Mouse (Mus musculus): ENCODE measurements around the gene Slc8a1. TPM values are rescaled to one million over a fixed set of nuclear protein-coding genes. Genes with fewer than 3 reads are reported as not detected.

Slc8a1 gene
- polyA plus RNA-seq, 1 experiment from 2014 or later, result 0.69 TPM

- DNase-seq (no peak), ATAC-seq (no peak)
- H3K36me3 ChIP-seq (replicated peaks; ENCODE audit: insufficient read depth, low read length), result no peaks in the 10 kb centered on the region
- no peaks in the 10 kb centered on the region for H3K27me3 ChIP-seq (ENCODE audit: insufficient read depth, low read length)
- no peak overlapping the region for H3K27ac ChIP-seq (ENCODE audit: low read depth)
- H3K9me3 ChIP-seq (ENCODE audit: low read length), result no peaks in the 10 kb centered on the region
- TF ChIP-seq EP300 (IDR thresholded peaks at IDR 0.05; ENCODE audit: low read depth) (no peak), CTCF (IDR thresholded peaks at IDR 0.05; ENCODE audit: low read depth) (no peak)
- no peak overlapping the region for H3K9ac ChIP-seq (replicated peaks)
- H3K4me3 ChIP-seq (ENCODE audit: low read depth, low read length), result no peak overlapping the region
- H3K4me2 ChIP-seq (ENCODE audit: low read depth, low read length), result no peak overlapping the region
- no peaks in the 10 kb centered on the region for H3K4me1 ChIP-seq (ENCODE audit: insufficient read depth)
- WGBS (ENCODE audit: insufficient replicate concordance), result 51% methylated on average over 2 of the region's 2 CpGs
Observed at GRCm38 (mm10) chr17:81703258-81703657, 34.9 kb downstream of the Slc8a1 start.

GRCm38 (mm10) chr17:81701701-81702100, 36.5 kb downstream of the Slc8a1 start:
- no peak for DNase-seq
- 61% methylated on average over 4 of the region's 4 CpGs for WGBS (ENCODE audit: insufficient replicate concordance)

GRCm38 (mm10) chr17:81698789-81699188, 39.4 kb downstream of the Slc8a1 start:
- Histone ChIP-seq H3K9me3 (ENCODE audit: low read length) (no peaks in the 10 kb centered on the region), H3K9ac (replicated peaks) (no peak overlapping the region), H3K36me3 (replicated peaks; ENCODE audit: insufficient read depth, low read length) (no peaks in the 10 kb centered on the region), H3K27ac (ENCODE audit: low read depth) (no peak overlapping the region), H3K4me2 (ENCODE audit: low read depth, low read length) (no peak overlapping the region), H3K27me3 (ENCODE audit: insufficient read depth, low read length) (no peaks in the 10 kb centered on the region), H3K4me1 (ENCODE audit: insufficient read depth) (no peaks in the 10 kb centered on the region), H3K4me3 (ENCODE audit: low read depth, low read length) (no peak overlapping the region)
- no peak for DNase-seq
- TF ChIP-seq CTCF (IDR thresholded peaks at IDR 0.05; ENCODE audit: low read depth), result no peak
- no peak for ATAC-seq
- WGBS (ENCODE audit: insufficient replicate concordance), result 56% methylated on average over 10 of the region's 10 CpGs

More at GRCm38 (mm10) chr17:81701701-81702100, 36.5 kb downstream of the Slc8a1 start:
- no peaks in the 10 kb centered on the region for H3K9me3 ChIP-seq (ENCODE audit: low read length)
- H3K4me3 ChIP-seq (ENCODE audit: low read depth, low read length), result no peak overlapping the region
- H3K27ac ChIP-seq (ENCODE audit: low read depth), result no peak overlapping the region
- no peaks in the 10 kb centered on the region for H3K27me3 ChIP-seq (ENCODE audit: insufficient read depth, low read length)
- no peak for ATAC-seq
- H3K36me3 ChIP-seq (replicated peaks; ENCODE audit: insufficient read depth, low read length), result no peaks in the 10 kb centered on the region
- H3K9ac ChIP-seq (replicated peaks), result no peak overlapping the region
- H3K4me2 ChIP-seq (ENCODE audit: low read depth, low read length), result no peak overlapping the region
- TF ChIP-seq CTCF (IDR thresholded peaks at IDR 0.05; ENCODE audit: low read depth) (no peak), EP300 (IDR thresholded peaks at IDR 0.05; ENCODE audit: low read depth) (no peak)
- no peaks in the 10 kb centered on the region for H3K4me1 ChIP-seq (ENCODE audit: insufficient read depth)

- H3K36me3 ChIP-seq (replicated peaks; ENCODE audit: insufficient read depth, low read length), result no peaks in the 10 kb centered on the region
- 25% methylated on average over 2 of the region's 2 CpGs for WGBS (ENCODE audit: insufficient replicate concordance)
- H3K9ac ChIP-seq (replicated peaks), result no peak overlapping the region
- no peak for TF ChIP-seq EP300 (IDR thresholded peaks at IDR 0.05; ENCODE audit: low read depth)
- TF ChIP-seq CTCF (IDR thresholded peaks at IDR 0.05; ENCODE audit: low read depth), result no peak
- DNase-seq (no peak), ATAC-seq (no peak)
- no peaks in the 10 kb centered on the region for H3K27me3 ChIP-seq (ENCODE audit: insufficient read depth, low read length)
- no peak overlapping the region for H3K4me3 ChIP-seq (ENCODE audit: low read depth, low read length)
- H3K27ac ChIP-seq (ENCODE audit: low read depth), result no peak overlapping the region
- no peaks in the 10 kb centered on the region for H3K4me1 ChIP-seq (ENCODE audit: insufficient read depth)
- H3K4me2 ChIP-seq (ENCODE audit: low read depth, low read length), result no peak overlapping the region
- H3K9me3 ChIP-seq (ENCODE audit: low read length), result no peaks in the 10 kb centered on the region
Observed at GRCm38 (mm10) chr17:81697695-81698094, 40.5 kb downstream of the Slc8a1 start.

- H3K4me3 ChIP-seq (ENCODE audit: low read depth, low read length), result no peak overlapping the region
- H3K27me3 ChIP-seq (ENCODE audit: insufficient read depth, low read length), result no peaks in the 10 kb centered on the region
- H3K4me1 ChIP-seq (ENCODE audit: insufficient read depth), result no peaks in the 10 kb centered on the region
- no peaks in the 10 kb centered on the region for H3K9me3 ChIP-seq (ENCODE audit: low read length)
- WGBS (ENCODE audit: insufficient replicate concordance), result 38% methylated on average over 1 of the region's 1 CpGs
- DNase-seq (no peak), ATAC-seq (no peak)
- no peak overlapping the region for H3K9ac ChIP-seq (replicated peaks)
- no peak overlapping the region for H3K4me2 ChIP-seq (ENCODE audit: low read depth, low read length)
- H3K27ac ChIP-seq (ENCODE audit: low read depth), result no peak overlapping the region
- TF ChIP-seq EP300 (IDR thresholded peaks at IDR 0.05; ENCODE audit: low read depth), result no peak
- TF ChIP-seq CTCF (IDR thresholded peaks at IDR 0.05; ENCODE audit: low read depth), result no peak
- no peaks in the 10 kb centered on the region for H3K36me3 ChIP-seq (replicated peaks; ENCODE audit: insufficient read depth, low read length)
Observed at GRCm38 (mm10) chr17:81694977-81695376, 43.2 kb downstream of the Slc8a1 start.

- Histone ChIP-seq H3K4me2 (ENCODE audit: low read depth, low read length) (no peak overlapping the region), H3K9me3 (ENCODE audit: low read length) (no peaks in the 10 kb centered on the region), H3K4me3 (ENCODE audit: low read depth, low read length) (no peak overlapping the region), H3K27me3 (ENCODE audit: insufficient read depth, low read length) (no peaks in the 10 kb centered on the region), H3K4me1 (ENCODE audit: insufficient read depth) (no peaks in the 10 kb centered on the region), H3K9ac (replicated peaks) (no peak overlapping the region), H3K27ac (ENCODE audit: low read depth) (no peak overlapping the region), H3K36me3 (replicated peaks; ENCODE audit: insufficient read depth, low read length) (no peaks in the 10 kb centered on the region)
- ATAC-seq (no peak), DNase-seq (no peak)
- no peak for TF ChIP-seq EP300 (IDR thresholded peaks at IDR 0.05; ENCODE audit: low read depth)
- no peak for TF ChIP-seq CTCF (IDR thresholded peaks at IDR 0.05; ENCODE audit: low read depth)
Observed at GRCm38 (mm10) chr17:81679616-81680015, 58.6 kb downstream of the Slc8a1 start.

- H3K9ac ChIP-seq (replicated peaks), result no peak overlapping the region
- no peak overlapping the region for H3K27ac ChIP-seq (ENCODE audit: low read depth)
Observed at GRCm38 (mm10) chr17:81677450-81677849, 60.7 kb downstream of the Slc8a1 start.

More at GRCm38 (mm10) chr17:81677450-81677849, 60.7 kb downstream of the Slc8a1 start:
- ATAC-seq (no peak), DNase-seq (no peak)
- H3K9me3 ChIP-seq (ENCODE audit: low read length), result no peaks in the 10 kb centered on the region
- no peak overlapping the region for H3K4me2 ChIP-seq (ENCODE audit: low read depth, low read length)
- no peaks in the 10 kb centered on the region for H3K36me3 ChIP-seq (replicated peaks; ENCODE audit: insufficient read depth, low read length)
- no peak for TF ChIP-seq CTCF (IDR thresholded peaks at IDR 0.05; ENCODE audit: low read depth)
- no peak for TF ChIP-seq EP300 (IDR thresholded peaks at IDR 0.05; ENCODE audit: low read depth)
- WGBS (ENCODE audit: insufficient replicate concordance), result 64% methylated on average over 2 of the region's 2 CpGs
- H3K4me1 ChIP-seq (ENCODE audit: insufficient read depth), result no peaks in the 10 kb centered on the region
- no peak overlapping the region for H3K4me3 ChIP-seq (ENCODE audit: low read depth, low read length)
- H3K27me3 ChIP-seq (ENCODE audit: insufficient read depth, low read length), result no peaks in the 10 kb centered on the region

Data from liver, postnatal 0 days (tissue).